Mouse (Mus musculus) spleen, adult 2 months (tissue): ENCODE results near the gene Rpia.

Experiments used
- CTCF ChIP-seq: fragments of 200-500 bp; IDR thresholded peaks from 2 replicates; pipeline ENCODE4 v1.5.1; 2011; ENCODE audit warnings: mild to moderate bottlenecking, inconsistent platforms; ENCODE audit not compliant: insufficient read depth, insufficient read length, insufficient replicate concordance; ENCODE audit errors: extremely low read depth
- POLR2A ChIP-seq: fragments of 200-500 bp; IDR thresholded peaks from 2 replicates; pipeline ENCODE4 v1.6.1; 2011; ENCODE audit warnings: low read depth, low read length, inconsistent platforms

DNA sequence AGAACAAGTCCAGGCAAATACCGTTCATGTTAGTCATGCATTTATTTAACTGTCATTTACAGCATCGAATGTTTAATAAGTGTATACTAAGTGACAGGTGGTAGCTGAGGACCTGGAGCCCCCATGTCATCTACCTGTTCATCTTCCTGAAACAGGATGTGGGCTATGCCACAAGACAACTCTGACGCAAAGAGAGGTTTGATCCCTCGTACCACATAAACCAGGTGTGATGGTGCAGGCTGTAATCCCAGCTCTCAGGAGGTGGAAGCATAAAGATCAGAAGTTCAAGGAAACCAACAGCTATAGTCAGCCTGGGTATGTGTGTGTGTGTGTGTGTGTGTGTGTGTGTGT lies 32.9 kb upstream of the Rpia start:
- TF ChIP-seq CTCF: no peak
- no peak for TF ChIP-seq POLR2A
